Mouse (Mus musculus) layer of hippocampus, postnatal 25 days (tissue): ENCODE measurements around the gene Igsf9b. TPM values are rescaled to one million over a fixed set of nuclear protein-coding genes. Genes with fewer than 3 reads are reported as not detected.

Experiments
- DNase-seq, 2 experiments: peaks; one replicate each; pipeline ENCODE4 v3.0.0; 2022; ENCODE audit warnings: mixed read lengths in 2 of 2, low spot score in 1 of 2; ENCODE audit errors: extremely low spot score in 1 of 2
- total RNA-seq, 2 experiments: library from RNA; stranded (reverse); gene quantifications; 2 replicates each; pipeline ENCODE4 v1.2.3; 2021

Gene Igsf9b
- 10 to 100 TPM; 26.0 to 37.2 TPM for total RNA-seq

- peak; percentile 88 to 92 for DNase-seq
These were observed at the start of gene Igsf9b for GRCm38 (mm10) chr9:27298411-27299285. Igsf9b (plus strand) TSS chr9:27299204.

GRCm38 (mm10) chr9:27252034-27252714 is 46.8 kb upstream of the Igsf9b start:
- no peak for DNase-seq

- DNase-seq: no peak
These were observed 42.5 kb upstream of the Igsf9b start for GRCm38 (mm10) chr9:27256454-27256853.

- DNase-seq: no peak
These were observed 38.5 kb upstream of the Igsf9b start for GRCm38 (mm10) chr9:27260378-27260947.

GRCm38 (mm10) chr9:27261905-27262304 is 37.1 kb upstream of the Igsf9b start:
- DNase-seq: peak in 1 of 2 experiments; percentile 9

GRCm38 (mm10) chr9:27265009-27265408 is 34.0 kb upstream of the Igsf9b start:
- no peak for DNase-seq

- no peak for DNase-seq
These were observed 31.1 kb upstream of the Igsf9b start for GRCm38 (mm10) chr9:27267878-27268277.

- no peak for DNase-seq
These were observed 30.5 kb upstream of the Igsf9b start for GRCm38 (mm10) chr9:27268493-27268892.

- no peak for DNase-seq
These were observed 29.7 kb upstream of the Igsf9b start for GRCm38 (mm10) chr9:27269322-27269721.

- DNase-seq: no peak
These were observed 29.1 kb upstream of the Igsf9b start for GRCm38 (mm10) chr9:27269904-27270303.

- DNase-seq: no peak
These were observed 27.1 kb upstream of the Igsf9b start for GRCm38 (mm10) chr9:27271899-27272298.

GRCm38 (mm10) chr9:27272858-27273257 is 26.1 kb upstream of the Igsf9b start:
- DNase-seq: no peak

GRCm38 (mm10) chr9:27276282-27276839 is 22.6 kb upstream of the Igsf9b start:
- DNase-seq: no peak

GRCm38 (mm10) chr9:27277401-27278087 is 21.5 kb upstream of the Igsf9b start:
- no peak for DNase-seq

GRCm38 (mm10) chr9:27279041-27279440 is 20.0 kb upstream of the Igsf9b start:
- no peak for DNase-seq

GRCm38 (mm10) chr9:27280976-27281375 is 18.0 kb upstream of the Igsf9b start:
- DNase-seq: no peak

GRCm38 (mm10) chr9:27285719-27286249 is 13.2 kb upstream of the Igsf9b start:
- no peak for DNase-seq

- no peak for DNase-seq
These were observed 12.7 kb upstream of the Igsf9b start for GRCm38 (mm10) chr9:27286296-27286695.

GRCm38 (mm10) chr9:27286859-27287258 is 12.1 kb upstream of the Igsf9b start:
- no peak for DNase-seq

- DNase-seq: peak in 1 of 2 experiments; percentile 69
These were observed 11.6 kb upstream of the Igsf9b start for GRCm38 (mm10) chr9:27287419-27287818.
